Mouse (Mus musculus) kidney, postnatal 0 days (tissue): ENCODE data around the gene Lipc. TPM values are rescaled to one million over a fixed set of nuclear protein-coding genes. Genes with fewer than 3 reads are reported as not detected.

Experiments used
- ATAC-seq: fragments of 200-750 bp; cut with Nextera tagmentation; replicated peaks from 2 replicates; pipeline ENCODE4 v1.8.0; 2017; ENCODE audit warnings: low read depth, moderate number of reproducible peaks, moderate TSS enrichment, moderate library complexity; ENCODE audit not compliant: low FRiP score
- DNase-seq: peaks from one replicate; pipeline ENCODE4 v3.0.0-alpha.2; 2016; ENCODE audit warnings: low spot score
- H3K27ac ChIP-seq: fragments of 300-500 bp; sonication (generic); 2 replicates; pipeline ENCODE4 v1.5.1; 2014; ENCODE audit warnings: mild to moderate bottlenecking
- H3K27me3 ChIP-seq: fragments of 300-500 bp; sonication (generic); 2 replicates; pipeline ENCODE4 v1.6.1; 2014; ENCODE audit warnings: low read length, mixed read lengths; ENCODE audit not compliant: insufficient read depth
- H3K36me3 ChIP-seq: fragments of 300-500 bp; sonication (generic); 2 replicates; pipeline ENCODE4 v1.6.1; 2014; ENCODE audit warnings: low read length, mixed read lengths; ENCODE audit not compliant: insufficient read depth
- H3K4me1 ChIP-seq: fragments of 300-500 bp; sonication (generic); replicated peaks from 2 replicates; pipeline ENCODE4 v1.6.1; 2014; ENCODE audit warnings: antibody characterized with exemption, low read length, mixed read lengths; ENCODE audit not compliant: insufficient read depth
- H3K4me2 ChIP-seq: fragments of 300-500 bp; sonication (generic); 2 replicates; pipeline ENCODE4 v1.6.1; 2014; ENCODE audit warnings: mild to moderate bottlenecking, low read length, moderate library complexity, mixed read lengths
- H3K4me3 ChIP-seq: fragments of 300-500 bp; sonication (generic); replicated peaks from 2 replicates; pipeline ENCODE4 v1.5.1; 2014; ENCODE audit warnings: low read depth, low read length
- H3K9ac ChIP-seq: fragments of 300-500 bp; sonication (generic); 2 replicates; pipeline ENCODE4 v1.6.1; 2014; ENCODE audit warnings: low read depth, low read length
- H3K9me3 ChIP-seq: fragments of 300-500 bp; sonication (generic); replicated peaks from 2 replicates; pipeline ENCODE4 v1.6.1; 2016; ENCODE audit warnings: low read length, inconsistent platforms, mixed read lengths
- CTCF ChIP-seq: IDR thresholded peaks from 2 replicates; pipeline ENCODE4 v1.5.1; 2016; ENCODE audit warnings: antibody characterized with exemption, low read depth, mild to moderate bottlenecking, moderate library complexity
- WGBS: fragments of 180-500 bp; shearing (Covaris S2); extraction: QIAGEN DNeasy Blood & Tissue Kit; methylation state at CpG from one replicate; pipeline ENCODE4 v1.1.7; 2014; 5-methylcytosine and 5-hydroxymethylcytosine counted together
- polyA plus RNA-seq: library from polyadenylated mRNA; unstranded; fragments of >200 nt; fragmentation: Nextera tagmentation; extraction: Ambion mirVana; gene quantifications from 2 replicates; pipeline ENCODE4 v1.2.1, GENCODE M21; 2015

Lipc gene
- polyA plus RNA-seq, 1 experiment from 2014 or later = 0.46 TPM

GRCm38 (mm10) chr9:70929840-70930640, 22.0 kb downstream of the Lipc start:
- DNase-seq (peak; percentile 71), ATAC-seq (no peak)
- H3K27ac ChIP-seq = no peak overlapping the region
- no peaks in the 10 kb centered on the region for H3K27me3 ChIP-seq
- TF ChIP-seq CTCF = peak; percentile 75
- H3K4me1 ChIP-seq = no peaks in the 10 kb centered on the region
- H3K9me3 ChIP-seq = no peaks in the 10 kb centered on the region
- H3K4me2 ChIP-seq = no peak overlapping the region
- H3K36me3 ChIP-seq = no peaks in the 10 kb centered on the region
- H3K9ac ChIP-seq = no peak overlapping the region
- 53% methylated on average over 15 of the region's 15 CpGs for WGBS
- H3K4me3 ChIP-seq = no peak overlapping the region

- ATAC-seq = no peak
- H3K4me1 ChIP-seq = no peaks in the 10 kb centered on the region
- 93% methylated on average over 1 of the region's 1 CpGs for WGBS
- TF ChIP-seq CTCF = no peak
- H3K9me3 ChIP-seq = no peaks in the 10 kb centered on the region
- H3K4me3 ChIP-seq = no peak overlapping the region
- H3K4me2 ChIP-seq = no peak overlapping the region
- no peaks in the 10 kb centered on the region for H3K36me3 ChIP-seq
- H3K9ac ChIP-seq = no peak overlapping the region
- no peaks in the 10 kb centered on the region for H3K27me3 ChIP-seq
- no peak for DNase-seq
- H3K27ac ChIP-seq = no peak overlapping the region
These were observed 23.6 kb downstream of the Lipc start for GRCm38 (mm10) chr9:70928472-70928871.

- Histone ChIP-seq H3K9me3 (no peaks in the 10 kb centered on the region), H3K27me3 (no peaks in the 10 kb centered on the region), H3K27ac (no peak overlapping the region), H3K4me3 (no peak overlapping the region), H3K4me2 (no peak overlapping the region), H3K36me3 (no peaks in the 10 kb centered on the region), H3K9ac (no peak overlapping the region), H3K4me1 (no peaks in the 10 kb centered on the region)
- ATAC-seq (no peak), DNase-seq (no peak)
- TF ChIP-seq CTCF = no peak
These were observed 24.3 kb downstream of the Lipc start for GRCm38 (mm10) chr9:70927701-70928100.

DNA sequence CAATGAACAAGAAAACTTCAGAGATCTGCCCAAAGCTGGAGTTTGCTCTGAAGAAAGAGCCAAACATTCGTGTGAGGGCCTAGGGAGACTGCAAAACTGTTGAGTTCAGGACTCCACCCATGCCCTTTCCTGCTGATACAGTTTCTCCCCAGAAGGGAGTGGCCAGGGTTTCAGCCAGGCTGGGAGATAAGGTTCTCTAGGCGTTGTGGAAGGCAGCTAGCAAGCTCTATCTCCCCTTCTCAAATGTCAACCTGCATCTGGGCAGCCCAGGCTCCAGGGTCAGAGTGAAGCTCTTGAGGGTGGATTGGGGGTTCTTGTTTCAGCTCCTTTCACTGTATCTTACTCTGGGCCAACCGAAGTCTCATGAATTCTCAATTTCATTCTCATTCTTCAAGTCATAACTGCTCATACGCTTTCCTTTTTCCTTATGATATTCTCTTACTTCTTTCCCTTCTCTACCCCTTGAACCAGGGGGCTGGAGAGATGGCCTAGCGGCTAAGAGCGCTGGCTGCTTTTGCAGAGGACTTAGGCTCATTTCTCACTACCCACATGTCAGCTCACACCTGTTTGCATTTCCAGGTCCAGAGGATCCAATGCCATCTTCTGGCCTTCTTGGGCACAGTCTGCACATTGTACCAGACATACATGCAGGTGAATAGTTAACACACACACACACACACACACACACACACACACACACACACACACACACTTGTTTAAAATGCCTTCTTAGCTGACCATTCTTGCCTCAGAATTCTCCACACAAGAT, 25.0 kb downstream of the Lipc start:
- DNase-seq = no peak
- ATAC-seq = no peak
- H3K27me3 ChIP-seq = no peaks in the 10 kb centered on the region
- H3K4me2 ChIP-seq = no peak overlapping the region
- WGBS = 56% methylated on average over 6 of the region's 6 CpGs
- no peak overlapping the region for H3K27ac ChIP-seq
- H3K9ac ChIP-seq = no peak overlapping the region
- H3K36me3 ChIP-seq = no peaks in the 10 kb centered on the region
- TF ChIP-seq CTCF = peak; percentile 36; the same call in 1 of the 2 replicates
- H3K4me1 ChIP-seq = no peaks in the 10 kb centered on the region; the same call in 1 of the 2 replicates
- H3K9me3 ChIP-seq = no peaks in the 10 kb centered on the region
- H3K4me3 ChIP-seq = no peak overlapping the region

- ATAC-seq = no peak
- Histone ChIP-seq H3K4me3 (no peak overlapping the region), H3K36me3 (no peaks in the 10 kb centered on the region), H3K27me3 (no peaks in the 10 kb centered on the region), H3K4me2 (no peak overlapping the region), H3K9ac (no peak overlapping the region), H3K9me3 (no peaks in the 10 kb centered on the region), H3K4me1 (no peaks in the 10 kb centered on the region; the same call in none of the 2 replicates), H3K27ac (no peak overlapping the region)
- no peak for DNase-seq
- TF ChIP-seq CTCF = no peak
- WGBS = 93% methylated on average over 6 of the region's 6 CpGs
These were observed 26.8 kb downstream of the Lipc start for GRCm38 (mm10) chr9:70925225-70925624.

DNA sequence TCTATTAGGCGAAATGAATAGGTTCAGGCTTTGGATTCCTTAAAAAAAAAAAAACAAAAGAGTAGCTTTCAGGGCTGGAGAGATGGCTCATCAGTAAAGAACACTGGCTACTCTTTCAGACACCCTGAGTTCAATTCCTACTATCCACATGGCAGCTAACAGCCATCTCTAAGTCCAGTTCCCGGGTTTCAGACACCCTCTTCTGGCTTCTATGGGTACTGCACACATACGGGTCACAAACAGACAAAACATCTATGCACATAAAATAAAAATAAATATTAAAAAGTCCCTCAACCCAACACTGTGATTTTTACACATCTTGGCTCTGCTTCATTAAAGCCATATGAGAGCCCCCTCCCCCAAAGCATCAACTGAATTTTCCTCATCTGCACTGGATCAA, 27.3 kb downstream of the Lipc start:
- Histone ChIP-seq H3K9me3 (no peaks in the 10 kb centered on the region), H3K4me3 (no peak overlapping the region), H3K9ac (no peak overlapping the region), H3K27me3 (no peaks in the 10 kb centered on the region), H3K4me1 (no peaks in the 10 kb centered on the region; the same call in none of the 2 replicates), H3K4me2 (no peak overlapping the region), H3K27ac (no peak overlapping the region), H3K36me3 (no peaks in the 10 kb centered on the region)
- ATAC-seq = no peak
- peak; percentile 38; the same call in 1 of the 2 replicates for TF ChIP-seq CTCF
- DNase-seq = no peak
- 92% methylated on average over 3 of the region's 3 CpGs for WGBS
